Mouse (Mus musculus): ENCODE measurements at regions not wholly inside any gene's neighbourhood (a gene's known extent, or its start where the extent isn't known, plus 50 kb on each side); places are given as distances from the start of the nearest gene placed in this dataset.

DNA sequence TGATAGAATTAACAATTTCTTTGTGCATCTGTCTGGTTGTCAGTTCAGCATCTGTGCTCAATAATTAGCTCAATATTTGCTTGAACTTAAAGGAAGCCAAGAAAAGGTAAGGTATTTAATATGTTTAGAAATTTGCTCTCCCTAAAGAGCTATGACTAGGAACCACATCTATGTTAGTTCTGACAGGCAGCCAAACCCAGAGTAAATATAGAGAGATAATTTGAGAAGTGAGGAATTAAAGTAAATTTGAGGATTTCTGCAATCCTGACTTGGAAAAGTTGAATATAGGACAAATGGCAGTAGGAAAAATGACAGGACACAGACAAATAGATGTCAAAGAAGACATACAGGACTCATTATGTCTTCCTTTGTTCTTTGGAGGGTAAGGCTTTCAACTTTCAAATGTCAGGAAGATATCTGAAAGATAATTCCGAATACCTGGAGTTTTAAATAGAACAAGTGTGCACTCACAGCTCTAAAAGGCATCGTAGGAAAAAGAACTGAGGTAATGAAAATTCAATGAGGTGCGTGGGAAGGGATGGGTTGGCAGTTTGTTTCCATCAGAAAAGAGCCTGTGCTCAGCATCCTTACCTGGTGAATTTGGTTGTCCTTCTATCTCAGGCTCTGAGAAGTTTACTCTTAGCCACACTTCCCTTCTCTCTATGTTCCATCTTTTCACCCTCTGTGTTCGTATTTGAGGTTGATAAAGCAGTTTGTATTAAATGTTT, 433.3 kb downstream of the Gria2 start:
- no peak for TF ChIP-seq CTCF (IDR thresholded peaks at IDR 0.05; ENCODE audit: low read depth, low read length)
- TF ChIP-seq POLR2AphosphoS5 (IDR thresholded peaks at IDR 0.05; ENCODE audit: insufficient replicate concordance, low read depth, low read length) = no peak
- TF ChIP-seq GATA1 (IDR thresholded peaks at IDR 0.05; ENCODE audit: borderline replicate concordance, low read length) = no peak
- TF ChIP-seq GATA2 (IDR thresholded peaks at IDR 0.05; ENCODE audit: borderline replicate concordance, low read depth, low read length) = no peak

Measured in G1E (cell line).